ENCODE assay signal across 8 mouse cellular contexts in the genomic region with DNA sequence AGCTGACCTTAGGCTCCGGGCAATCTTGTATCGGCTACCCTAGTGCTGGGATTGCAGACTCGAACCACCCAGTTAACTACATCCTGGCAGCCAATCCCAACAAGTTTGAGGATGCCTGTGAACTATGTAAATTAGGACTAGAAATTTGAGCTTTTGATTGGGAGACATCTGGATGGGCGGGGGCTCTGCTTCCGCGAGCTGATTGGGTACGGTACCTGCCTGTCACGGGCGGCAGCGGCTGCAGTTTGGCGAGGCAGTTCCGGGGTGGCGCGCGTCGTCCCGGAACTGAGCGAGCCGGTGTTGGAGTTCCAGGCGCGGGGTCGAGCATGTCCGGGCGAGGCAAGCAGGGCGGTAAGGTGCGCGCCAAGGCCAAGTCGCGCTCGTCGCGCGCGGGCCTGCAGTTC. TPM values are rescaled to one million over a fixed set of nuclear protein-coding genes. Genes with fewer than 3 reads are reported as not detected.
DNase-seq lines count a peak whose midpoint lies in the region; ATAC-seq and TF ChIP-seq lines count a peak whose summit lies in the region.

A gene (plus strand): TSS at position 231 of the 404 bp plus-strand sequence.

- TF ChIP-seq EP300 in ES-Bruce4 (IDR thresholded peaks at IDR 0.05; ENCODE audit: insufficient read depth, low read depth, low read length), result no peak
- TF ChIP-seq EP300 in liver, postnatal 0 days (IDR thresholded peaks at IDR 0.05; ENCODE audit: low read depth), result peak; percentile 77

- no peaks in the 10 kb centered on the region for H3K9me3 ChIP-seq in ES-Bruce4 (replicated peaks; ENCODE audit: control insufficient read depth, insufficient read depth, low read length, poor library complexity, severe bottlenecking)
- no peaks in the 10 kb centered on the region for H3K9me3 ChIP-seq in forebrain, embryonic 13.5 days (replicated peaks)
- H3K9me3 ChIP-seq in liver, postnatal 0 days (ENCODE audit: low read length), result no peaks in the 10 kb centered on the region
- no peaks in the 10 kb centered on the region for H3K9me3 ChIP-seq in neural tube, embryonic 14.5 days (ENCODE audit: control insufficient read depth, low read length)

- peak; percentile 86 for ATAC-seq in cerebellum, adult (ENCODE audit: insufficient number of reproducible peaks, low FRiP score, low TSS enrichment)
- peak; percentile 89 for ATAC-seq in forebrain, embryonic 13.5 days
- ATAC-seq in liver, postnatal 0 days, result peak; percentile 83
- peak; percentile 90 for ATAC-seq in neural tube, embryonic 14.5 days (ENCODE audit: low read depth)

- H3K36me3 ChIP-seq in ES-Bruce4 (ENCODE audit: control insufficient read depth, insufficient read depth, low read length, poor library complexity, severe bottlenecking), result peaks cover 9% of the 10 kb centered on the region; the same call in 1 of the 2 replicates
- peaks cover 19% of the 10 kb centered on the region for H3K36me3 ChIP-seq in forebrain, embryonic 13.5 days (ENCODE audit: poor library complexity, severe bottlenecking)
- H3K36me3 ChIP-seq in liver, postnatal 0 days (replicated peaks; ENCODE audit: insufficient read depth, low read length), result peaks cover 11% of the 10 kb centered on the region
- no peaks in the 10 kb centered on the region for H3K36me3 ChIP-seq in neural tube, embryonic 14.5 days (ENCODE audit: control insufficient read depth, insufficient read depth, low read length)

- H3K4me2 ChIP-seq in forebrain, embryonic 13.5 days, result peak within 1 kb of the TSS; percentile 98
- H3K4me2 ChIP-seq in liver, postnatal 0 days (ENCODE audit: low read depth, low read length), result peak within 1 kb of the TSS; percentile 96
- H3K4me2 ChIP-seq in neural tube, embryonic 14.5 days (ENCODE audit: low read depth, low read length), result peak within 1 kb of the TSS; percentile 94

- WGBS in forebrain, embryonic 13.5 days, result under 1% methylated on average over 34 of the region's 34 CpGs
- WGBS in large intestine, adult 2 months, result under 1% methylated on average over 34 of the region's 34 CpGs
- WGBS in liver, postnatal 0 days (ENCODE audit: insufficient replicate concordance), result under 1% methylated on average over 34 of the region's 34 CpGs
- WGBS in neural tube, embryonic 14.5 days, result under 1% methylated on average over 34 of the region's 34 CpGs

- peak; percentile 74 for TF ChIP-seq POLR2A in ES-Bruce4 (IDR thresholded peaks at IDR 0.05; ENCODE audit: insufficient read depth, low read length)

- H3K9ac ChIP-seq in ES-Bruce4 (ENCODE audit: low read depth, poor library complexity, severe bottlenecking), result peak within 1 kb of the TSS; percentile 85
- peak within 1 kb of the TSS; percentile 81 for H3K9ac ChIP-seq in forebrain, embryonic 13.5 days
- peak within 1 kb of the TSS; percentile 91 for H3K9ac ChIP-seq in liver, postnatal 0 days (replicated peaks)
- peak within 1 kb of the TSS; percentile 52 for H3K9ac ChIP-seq in neural tube, embryonic 14.5 days (replicated peaks; ENCODE audit: low read depth, low read length)

- intact Hi-C loops in heart, postnatal 10 days (cut with DNase I), result no loop called here

- H3K4me3 ChIP-seq in ES-Bruce4 (ENCODE audit: low read depth, low read length), result peak within 1 kb of the TSS; percentile 93
- peak within 1 kb of the TSS; percentile 84 for H3K4me3 ChIP-seq in forebrain, embryonic 13.5 days
- H3K4me3 ChIP-seq in liver, postnatal 0 days (ENCODE audit: low read depth, low read length), result peak within 1 kb of the TSS; percentile 91
- H3K4me3 ChIP-seq in neural tube, embryonic 14.5 days (ENCODE audit: low read depth, low read length), result peak within 1 kb of the TSS; percentile 71

- no peaks in the 10 kb centered on the region for H3K27me3 ChIP-seq in ES-Bruce4 (ENCODE audit: control insufficient read depth, insufficient read depth, low read length, poor library complexity, severe bottlenecking)
- no peaks in the 10 kb centered on the region for H3K27me3 ChIP-seq in forebrain, embryonic 13.5 days
- H3K27me3 ChIP-seq in liver, postnatal 0 days (ENCODE audit: insufficient read depth, low read length), result no peaks in the 10 kb centered on the region
- H3K27me3 ChIP-seq in neural tube, embryonic 14.5 days (ENCODE audit: control insufficient read depth, insufficient read depth, low read length), result no peaks in the 10 kb centered on the region

- peak; percentile 99 for DNase-seq in heart, postnatal 10 days
- DNase-seq in large intestine, adult 2 months (ENCODE audit: low read depth, low spot score), result no peak
- peak; percentile 99 for DNase-seq in liver, postnatal 0 days
- DNase-seq in testis, postnatal 10 days (ENCODE audit: low spot score), result peak; percentile 99

- peaks cover 8% of the 10 kb centered on the region for H3K4me1 ChIP-seq in ES-Bruce4 (ENCODE audit: control insufficient read depth, insufficient read depth, low read length)
- peaks cover 27% of the 10 kb centered on the region for H3K4me1 ChIP-seq in forebrain, embryonic 13.5 days
- H3K4me1 ChIP-seq in liver, postnatal 0 days (ENCODE audit: insufficient read depth), result peaks cover 29% of the 10 kb centered on the region
- peaks cover 21% of the 10 kb centered on the region for H3K4me1 ChIP-seq in neural tube, embryonic 14.5 days (ENCODE audit: control insufficient read depth, insufficient read depth, low read length)

- no peak for TF ChIP-seq CTCF in ES-Bruce4 (IDR thresholded peaks at IDR 0.05; ENCODE audit: low read depth, low read length)
- no peak for TF ChIP-seq CTCF in liver, postnatal 0 days (IDR thresholded peaks at IDR 0.05; ENCODE audit: low read depth)

- peak within 1 kb of the TSS; percentile 95 for H3K27ac ChIP-seq in ES-Bruce4 (ENCODE audit: insufficient read depth, low read length)
- H3K27ac ChIP-seq in forebrain, embryonic 13.5 days, result no peak within 1 kb of the TSS; the same call in 1 of the 2 replicates
- H3K27ac ChIP-seq in liver, postnatal 0 days (ENCODE audit: low read depth), result peak within 1 kb of the TSS; percentile 88
- H3K27ac ChIP-seq in neural tube, embryonic 14.5 days (ENCODE audit: low read depth, low read length), result no peak within 1 kb of the TSS

RNA-seq across cellular contexts. Expression of the gene that starts here (rescaled TPM):
- polyA plus RNA-seq in ES-Bruce4 (2011; ENCODE audit: insufficient read depth, insufficient read length, low read depth, missing spikeins), result 34.3 and 45.0 TPM in 2 replicates
- polyA plus RNA-seq in forebrain, embryonic 13.5 days (2015; fragmentation: Nextera tagmentation; extraction: Ambion mirVana), result 125 and 140 TPM in 2 replicates
- 10 to 100 TPM; 35.3 to 42.5 TPM for total RNA-seq in heart, postnatal 10 days (2021)
- 221 and 301 TPM in 2 replicates for polyA plus RNA-seq in large intestine, adult 2 months (2012; rRNA removed)
- 147 and 152 TPM in 2 replicates for polyA plus RNA-seq in liver, postnatal 0 days (2015; fragmentation: Nextera tagmentation; extraction: Ambion mirVana)
- 92.1 and 103 TPM in 2 replicates for polyA plus RNA-seq in neural tube, embryonic 14.5 days (2014; fragmentation: Nextera tagmentation; extraction: Ambion mirVana)

Comparison
In these comparisons a context has a peak if more than half of its experiments do, and no peak if none do; other contexts are left out.
1. H3K27ac ChIP-seq: peak in ES-Bruce4 (single experiment) and liver, postnatal 0 days (single experiment); none in forebrain, embryonic 13.5 days (single experiment) and neural tube, embryonic 14.5 days (single experiment).
2. Peak in every context shown above with its lines, with median percentiles within 50 percentile points of each other: H3K4me3 ChIP-seq, H3K9ac ChIP-seq, ATAC-seq and H3K4me2 ChIP-seq.